Mouse (Mus musculus): ENCODE results near the gene Tespa1.
"Not testable (repeated sequence)": the region's sequence is repeated elsewhere in the genome, so short reads cannot be mapped to it uniquely, and the experiment has no call there.

Tespa1 gene

GRCm38 (mm10) chr10:130322637-130323036 lies at the start of gene Tespa1:
Gene Tespa1 (plus strand): TSS chr10:130322870.
- DNase-seq, result peak; percentile 3 to 12

- no peak for DNase-seq
These were observed 46.9 kb upstream of the Tespa1 start for GRCm38 (mm10) chr10:130275759-130276158.

- DNase-seq, result no peak
These were observed 46.2 kb upstream of the Tespa1 start for GRCm38 (mm10) chr10:130276496-130276895.

DNA sequence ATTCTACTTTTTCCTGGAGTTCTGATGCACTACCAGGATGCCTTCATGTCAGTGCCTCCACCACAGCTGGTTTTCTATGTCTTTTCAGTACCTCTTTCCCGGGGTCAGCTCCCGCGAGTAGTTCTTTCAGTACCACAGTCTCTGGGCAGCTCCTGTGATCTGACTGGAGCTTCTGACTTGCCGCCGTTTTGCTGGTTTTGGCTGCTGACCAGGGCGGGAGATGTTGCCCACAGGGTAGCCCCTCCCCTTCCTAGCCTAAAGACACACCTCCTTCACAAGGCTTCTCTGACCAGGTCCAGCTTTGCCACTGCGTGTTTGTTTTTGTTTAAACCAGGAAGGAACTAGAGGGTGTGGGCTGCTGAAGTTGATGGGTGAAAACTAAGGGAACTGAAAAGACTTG lies 42.6 kb upstream of the Tespa1 start, which contains the start of gene Neurod4:
TSS of gene Neurod4 (minus strand) at position 175 of the 400 bp plus-strand sequence.
- peak; percentile 4 to 5 for DNase-seq

GRCm38 (mm10) chr10:130281982-130282449 lies 40.7 kb upstream of the Tespa1 start:
- no peak for DNase-seq

DNA sequence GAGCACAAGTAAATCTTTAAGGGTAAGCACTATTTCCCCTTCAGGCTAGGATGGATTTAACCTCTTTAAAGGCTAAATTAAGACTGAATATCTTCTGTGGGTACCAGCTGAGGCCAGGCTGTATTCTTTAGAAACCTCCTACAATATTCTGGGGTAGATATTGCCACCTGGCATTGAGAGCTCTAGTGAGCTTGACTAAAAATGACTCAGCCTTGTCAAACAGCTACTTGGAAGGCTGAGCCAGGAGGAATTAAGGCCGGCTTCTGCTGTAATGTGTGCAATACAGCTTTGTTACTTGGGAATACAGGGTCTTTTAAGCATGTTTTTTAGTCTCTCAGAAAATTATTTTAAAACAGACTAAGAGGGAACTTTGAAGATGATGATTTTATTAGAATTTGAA lies 35.5 kb upstream of the Tespa1 start:
- DNase-seq, result no peak

DNA sequence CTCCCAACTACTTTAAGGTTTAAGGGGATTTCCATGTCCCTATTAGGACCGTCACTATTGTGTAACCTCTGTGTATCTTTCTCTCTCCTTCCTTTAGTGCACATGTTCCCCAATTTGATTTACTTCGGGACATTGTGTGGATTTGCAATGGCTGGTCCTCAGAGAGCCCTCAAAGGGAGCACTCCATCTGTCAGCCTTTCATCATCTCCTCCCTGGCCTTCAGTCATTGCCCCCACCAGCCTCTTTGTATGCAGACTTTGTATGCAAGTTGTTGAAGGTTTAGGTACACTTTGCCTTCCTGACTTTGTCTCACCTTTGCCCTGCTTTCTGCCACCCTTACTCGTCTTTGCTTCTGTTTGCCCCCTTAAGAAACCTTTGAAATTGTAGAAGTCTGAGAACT lies 34.7 kb upstream of the Tespa1 start:
- no peak for DNase-seq

GRCm38 (mm10) chr10:130293741-130294408 lies 28.8 kb upstream of the Tespa1 start:
- DNase-seq, result no peak

GRCm38 (mm10) chr10:130298748-130299147 lies 23.9 kb upstream of the Tespa1 start:
- DNase-seq, result not testable (repeated sequence)

GRCm38 (mm10) chr10:130304138-130304537 lies 18.5 kb upstream of the Tespa1 start:
- DNase-seq, result not testable (repeated sequence)

- DNase-seq, result no peak
These were observed 11.0 kb upstream of the Tespa1 start for GRCm38 (mm10) chr10:130311534-130312227.

DNA sequence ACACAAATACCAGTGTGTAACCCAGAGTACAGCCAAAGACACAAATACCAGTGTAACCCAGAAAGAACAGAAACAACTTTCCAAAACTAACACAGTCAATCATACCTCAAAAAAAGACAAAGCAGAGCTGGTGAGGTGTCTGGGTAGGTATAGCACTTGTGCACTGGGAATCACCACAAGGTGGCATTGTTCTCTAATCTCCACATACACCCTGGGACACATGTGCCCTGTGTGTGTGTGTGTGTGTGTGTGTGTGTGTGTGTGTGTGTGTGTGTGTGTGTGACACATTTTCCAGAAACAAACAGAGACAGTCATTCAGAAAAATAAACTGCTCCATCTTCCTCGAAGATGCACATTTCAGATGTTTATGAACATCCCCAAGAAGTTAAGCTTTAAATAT lies 9.1 kb upstream of the Tespa1 start:
- DNase-seq, result peak in 1 of 2 experiments; percentile 7

DNA sequence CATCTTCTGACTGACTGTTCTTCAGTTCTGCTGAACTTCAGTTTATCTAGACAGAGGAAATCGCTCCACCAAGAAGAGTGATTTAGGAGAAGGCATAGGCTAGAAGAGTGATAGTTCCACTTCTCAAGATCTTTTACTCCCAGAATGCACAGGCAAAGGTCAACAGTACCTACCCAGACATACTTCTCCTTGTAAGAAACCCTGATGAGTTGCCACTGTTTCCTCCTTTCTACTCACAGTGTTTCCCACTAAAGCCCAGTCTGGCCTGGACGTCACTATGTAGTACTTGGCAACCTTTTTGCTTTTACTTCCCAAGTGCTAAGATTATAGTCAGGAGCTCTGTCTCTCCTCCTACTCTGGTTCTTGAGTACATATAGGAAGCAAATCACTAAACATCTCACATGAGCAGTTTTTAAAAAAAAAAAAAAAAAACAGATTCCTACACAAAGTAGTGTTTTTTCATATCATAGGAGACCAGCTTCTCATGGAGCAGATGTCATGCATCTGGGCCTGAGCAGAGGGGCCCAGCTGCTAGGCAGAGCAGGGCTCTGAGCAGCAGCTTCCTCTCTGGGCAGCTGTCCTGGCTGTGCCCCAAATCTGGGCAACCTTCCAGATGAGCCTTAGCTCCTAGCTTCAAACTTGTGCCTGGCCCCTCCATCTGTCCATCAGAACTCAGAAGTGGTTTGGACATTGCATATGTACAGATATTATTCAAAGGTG lies 8.4 kb upstream of the Tespa1 start:
- DNase-seq, result peak in 1 of 2 experiments; percentile 13

DNA sequence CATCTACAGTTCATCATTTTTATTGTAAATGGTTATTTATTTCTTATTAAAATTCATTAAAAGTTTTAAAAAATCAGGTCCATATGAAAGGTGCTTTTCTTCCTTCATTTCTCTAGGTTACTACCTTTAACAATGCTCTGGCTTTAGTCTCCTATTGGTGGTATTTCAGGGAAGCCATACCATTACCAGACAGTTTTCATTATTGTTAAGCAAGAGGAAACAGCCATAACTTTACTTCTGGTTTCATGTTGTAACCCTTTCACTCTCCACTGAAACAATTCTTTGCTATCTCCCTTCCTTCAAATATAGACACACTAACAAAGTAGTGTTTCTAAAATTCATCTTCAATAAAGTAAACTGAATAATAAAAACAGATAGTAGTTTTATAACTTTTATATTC lies 6.8 kb upstream of the Tespa1 start:
- no peak for DNase-seq

DNA sequence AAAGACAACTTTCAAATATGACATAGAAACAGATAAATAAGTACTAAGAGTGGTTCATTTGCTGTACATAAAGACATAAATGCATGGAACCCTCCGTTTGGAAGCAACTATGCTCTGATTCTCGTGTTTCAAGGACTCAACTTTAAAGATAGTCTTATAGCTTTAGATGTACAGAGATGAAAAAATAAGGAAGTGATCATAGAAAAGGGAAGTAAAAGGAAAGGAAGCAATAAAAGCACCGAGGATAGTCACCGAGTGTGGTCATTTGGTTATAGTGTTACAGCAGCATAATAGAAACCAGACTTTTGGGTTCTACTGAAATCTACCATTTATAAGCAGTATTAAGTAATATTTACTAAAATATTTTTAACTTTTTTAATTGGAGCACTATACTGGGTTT lies 4.0 kb upstream of the Tespa1 start:
- no peak for DNase-seq

DNA sequence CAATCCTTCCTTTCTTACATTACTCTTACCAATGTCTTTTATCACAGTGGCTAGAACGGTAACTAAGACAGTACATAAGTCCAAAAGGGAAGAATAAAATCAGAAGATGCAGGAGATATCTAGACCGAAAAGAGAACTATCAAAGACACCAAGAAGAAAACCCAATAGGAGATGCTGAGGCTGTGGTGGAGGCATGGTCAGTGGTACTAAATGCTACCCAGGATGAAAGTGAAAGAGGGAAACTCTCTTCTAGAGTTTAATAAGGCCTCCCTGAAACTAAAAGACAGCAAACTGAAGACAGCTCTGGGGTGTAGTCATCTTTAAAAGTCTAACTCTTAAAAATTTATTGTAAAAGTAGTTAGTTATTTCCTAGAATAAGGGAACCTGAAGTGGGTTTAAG lies 2.0 kb upstream of the Tespa1 start:
- DNase-seq, result no peak

DNA sequence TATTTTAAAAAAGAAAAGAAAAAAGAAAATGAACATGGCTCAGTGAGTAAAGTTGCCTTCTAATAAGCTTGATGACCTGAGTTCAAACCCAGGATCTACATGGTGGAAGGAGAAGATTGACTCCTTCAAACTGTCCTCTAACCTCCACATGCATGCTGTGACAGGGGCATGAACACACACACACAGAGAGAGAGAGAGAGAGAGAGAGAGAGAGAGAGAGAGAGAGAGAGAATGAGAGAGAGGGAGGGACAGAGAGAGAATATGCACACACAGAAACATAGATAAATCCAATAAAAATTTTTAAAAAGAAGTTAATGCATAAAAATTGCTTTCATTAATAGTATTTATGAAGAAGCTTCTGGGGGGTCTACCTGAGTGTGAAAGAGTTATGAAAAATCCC lies 608 bp upstream of the Tespa1 start:
- DNase-seq, result no peak

GRCm38 (mm10) chr10:130324243-130324642 lies 1.6 kb downstream of the Tespa1 start:
- no peak for DNase-seq

GRCm38 (mm10) chr10:130330711-130331110 lies 8.0 kb downstream of the Tespa1 start:
- no peak for DNase-seq

DNA sequence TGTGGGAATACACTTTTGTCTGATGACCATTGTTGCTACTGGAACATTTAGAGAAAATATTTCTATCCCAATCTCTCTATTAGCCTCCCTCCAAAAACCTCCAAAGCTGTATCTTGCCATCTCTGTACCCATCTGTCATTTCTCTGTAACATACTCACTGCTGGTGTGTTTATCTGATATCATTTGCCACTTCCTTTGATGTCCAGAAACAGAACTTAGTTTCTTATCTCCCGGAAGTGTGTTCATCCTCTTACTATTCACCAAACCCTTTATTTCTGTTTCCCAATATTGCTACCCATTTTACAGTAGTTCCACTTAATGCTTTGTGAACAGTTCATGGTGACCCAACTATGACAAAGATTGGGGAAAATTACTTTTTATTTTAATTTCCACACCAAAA lies 13.7 kb downstream of the Tespa1 start:
- DNase-seq, result no peak

DNA sequence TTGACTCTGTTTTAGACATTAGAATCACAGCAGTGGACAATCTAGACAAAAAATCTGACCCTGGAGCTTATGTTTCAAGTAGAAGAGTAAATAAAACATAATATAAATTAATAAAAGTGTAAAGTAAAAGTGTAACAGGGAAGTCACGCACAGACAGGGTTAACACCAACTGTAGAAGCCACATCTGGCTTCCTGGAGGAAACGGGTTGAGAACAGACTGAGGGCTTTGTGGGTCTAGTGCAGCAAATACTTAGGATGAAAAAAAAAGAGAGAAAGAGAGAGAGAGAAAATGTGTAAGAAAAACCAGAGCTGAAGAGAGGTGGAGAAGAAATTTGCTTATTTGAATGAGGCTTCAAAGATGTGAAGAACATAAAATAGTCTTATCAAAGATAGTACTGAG lies 14.9 kb downstream of the Tespa1 start:
- DNase-seq, result no peak

GRCm38 (mm10) chr10:130340050-130340449 lies 17.4 kb downstream of the Tespa1 start:
- not testable (repeated sequence) for DNase-seq

DNA sequence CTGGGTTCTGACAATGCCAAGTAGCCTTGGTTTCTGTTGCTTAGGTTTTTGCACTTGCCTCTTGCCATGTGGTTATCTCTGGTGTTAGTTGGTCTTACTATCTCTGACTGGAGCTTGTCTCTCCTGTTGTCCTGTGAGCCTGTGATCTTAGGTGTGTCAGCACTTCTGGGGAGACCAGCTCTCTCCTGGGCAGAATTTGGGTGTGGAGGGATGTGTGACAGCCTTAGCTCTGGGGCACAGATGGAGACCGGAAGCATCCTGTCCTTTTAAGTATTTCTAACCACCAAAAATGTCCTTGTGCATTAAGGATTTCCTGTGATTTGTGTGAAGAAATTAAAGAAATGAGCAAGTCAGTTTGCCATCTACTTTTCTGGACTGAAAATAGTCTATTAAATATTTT lies 21.4 kb downstream of the Tespa1 start:
- DNase-seq, result no peak

Measured in lung, adult 18-20 months (tissue).